Mouse (Mus musculus) liver, embryonic 13.5 days (tissue): Measurements from ENCODE around the gene Ifi47. TPM values are rescaled to one million over a fixed set of nuclear protein-coding genes. Genes with fewer than 3 reads are reported as not detected.
A peak's percentile ranks its signal among the peaks of the same experiment; 100 is the strongest.

Experiments
- ATAC-seq: fragments of 200-750 bp; cut with Nextera tagmentation; 2 replicates; pipeline ENCODE4 v1.8.0; 2017; ENCODE audit warnings: low read depth, mild to moderate bottlenecking, moderate number of reproducible peaks, moderate library complexity
- DNase-seq: peaks from one replicate; pipeline ENCODE4 v3.0.0; 2022
- H3K27ac ChIP-seq: fragments of 300-500 bp; sonication (generic); 2 replicates; pipeline ENCODE4 v1.5.1; 2015; ENCODE audit warnings: moderate library complexity, mild to moderate bottlenecking, inconsistent platforms
- H3K27me3 ChIP-seq: fragments of 300-500 bp; sonication (generic); 2 replicates; pipeline ENCODE4 v1.6.1; 2015; ENCODE audit warnings: mild to moderate bottlenecking, inconsistent platforms
- H3K36me3 ChIP-seq: fragments of 300-500 bp; sonication (generic); 2 replicates; pipeline ENCODE4 v1.6.1; 2015; ENCODE audit warnings: mild to moderate bottlenecking, inconsistent platforms
- H3K4me1 ChIP-seq: fragments of 300-500 bp; sonication (generic); replicated peaks from 2 replicates; pipeline ENCODE4 v1.6.1; 2015; ENCODE audit warnings: inconsistent platforms
- H3K4me2 ChIP-seq: fragments of 300-500 bp; sonication (generic); 2 replicates; pipeline ENCODE4 v1.6.1; 2015; ENCODE audit warnings: inconsistent platforms, mild to moderate bottlenecking, moderate library complexity
- H3K4me3 ChIP-seq: fragments of 300-500 bp; sonication (generic); replicated peaks from 2 replicates; pipeline ENCODE4 v1.5.1; 2015; ENCODE audit warnings: mild to moderate bottlenecking, inconsistent platforms
- H3K9ac ChIP-seq: fragments of 300-500 bp; sonication (generic); 2 replicates; pipeline ENCODE4 v1.6.1; 2015; ENCODE audit warnings: mild to moderate bottlenecking, inconsistent platforms
- H3K9me3 ChIP-seq: fragments of 300-500 bp; sonication (generic); replicated peaks from 2 replicates; pipeline ENCODE4 v1.6.1; 2016; ENCODE audit warnings: inconsistent platforms
- WGBS: fragments of 180-500 bp; shearing (Covaris S2); methylation state at CpG from one replicate; pipeline ENCODE4 v1.1.7; 2015; ENCODE audit not compliant: insufficient replicate concordance; 5-methylcytosine and 5-hydroxymethylcytosine counted together
- polyA plus RNA-seq: library from polyadenylated mRNA; unstranded; fragments of >200 nt; fragmentation: Nextera tagmentation; extraction: Ambion mirVana; gene quantifications from 2 replicates; pipeline ENCODE4 v1.2.1, GENCODE M21; 2015

Gene Ifi47
- polyA plus RNA-seq, 1 experiment from 2014 or later, result 7.3 TPM

GRCm38 (mm10) chr11:49090551-49090950 is 14.2 kb downstream of the Ifi47 start:
- Histone ChIP-seq H3K4me2 (no peak overlapping the region), H3K4me1 (peaks cover 75% of the 10 kb centered on the region), H3K27ac (peak overlapping the region; percentile 81), H3K9me3 (no peaks in the 10 kb centered on the region), H3K9ac (no peak overlapping the region), H3K36me3 (no peaks in the 10 kb centered on the region), H3K27me3 (no peaks in the 10 kb centered on the region), H3K4me3 (no peak overlapping the region)
- 83% methylated on average over 5 of the region's 5 CpGs for WGBS
- ATAC-seq, result no peak
- DNase-seq, result no peak

- Histone ChIP-seq H3K27me3 (no peaks in the 10 kb centered on the region), H3K9ac (no peak overlapping the region), H3K9me3 (no peaks in the 10 kb centered on the region), H3K36me3 (no peaks in the 10 kb centered on the region), H3K4me3 (no peak overlapping the region), H3K4me2 (no peak overlapping the region), H3K27ac (peak overlapping the region; percentile 81), H3K4me1 (peaks cover 68% of the 10 kb centered on the region)
- DNase-seq (no peak), ATAC-seq (no peak)
- 46% methylated on average over 4 of the region's 4 CpGs for WGBS
Observed at GRCm38 (mm10) chr11:49091171-49091570, 14.8 kb downstream of the Ifi47 start.

- no peak overlapping the region for H3K4me2 ChIP-seq
- peak overlapping the region; percentile 26; the same call in 1 of the 2 replicates for H3K9ac ChIP-seq
- H3K9me3 ChIP-seq, result no peaks in the 10 kb centered on the region
- H3K4me3 ChIP-seq, result no peak overlapping the region
- DNase-seq (no peak), ATAC-seq (no peak)
- WGBS, result 95% methylated on average over 1 of the region's 1 CpGs
- peak overlapping the region; percentile 68 for H3K27ac ChIP-seq
- no peaks in the 10 kb centered on the region for H3K27me3 ChIP-seq
- no peaks in the 10 kb centered on the region for H3K36me3 ChIP-seq
- H3K4me1 ChIP-seq, result peaks cover 59% of the 10 kb centered on the region
Observed at GRCm38 (mm10) chr11:49092053-49092586, 15.7 kb downstream of the Ifi47 start.

- no peak overlapping the region for H3K4me2 ChIP-seq
- H3K4me1 ChIP-seq, result peaks cover 54% of the 10 kb centered on the region
- no peak overlapping the region for H3K9ac ChIP-seq
- H3K27ac ChIP-seq, result peak overlapping the region; percentile 68
- ATAC-seq, result no peak
- no peaks in the 10 kb centered on the region for H3K36me3 ChIP-seq
- no peak for DNase-seq
- no peaks in the 10 kb centered on the region for H3K27me3 ChIP-seq
- no peaks in the 10 kb centered on the region for H3K9me3 ChIP-seq
- WGBS, result 74% methylated on average over 2 of the region's 2 CpGs
- H3K4me3 ChIP-seq, result no peak overlapping the region
Observed at GRCm38 (mm10) chr11:49092786-49093185, 16.4 kb downstream of the Ifi47 start.

- DNase-seq (no peak), ATAC-seq (no peak)
- Histone ChIP-seq H3K4me3 (no peak overlapping the region), H3K9ac (no peak overlapping the region), H3K27me3 (no peaks in the 10 kb centered on the region), H3K9me3 (no peaks in the 10 kb centered on the region), H3K4me1 (peaks cover 42% of the 10 kb centered on the region), H3K36me3 (no peaks in the 10 kb centered on the region), H3K4me2 (no peak overlapping the region), H3K27ac (no peak overlapping the region)
- 76% methylated on average over 6 of the region's 6 CpGs for WGBS
Observed at GRCm38 (mm10) chr11:49093861-49094660, 17.7 kb downstream of the Ifi47 start.

- no peaks in the 10 kb centered on the region for H3K36me3 ChIP-seq
- H3K4me2 ChIP-seq, result no peak overlapping the region
- ATAC-seq (no peak), DNase-seq (no peak)
- H3K27ac ChIP-seq, result no peak overlapping the region
- H3K9ac ChIP-seq, result no peak overlapping the region
- H3K27me3 ChIP-seq, result no peaks in the 10 kb centered on the region
- 83% methylated on average over 4 of the region's 4 CpGs for WGBS
- H3K4me3 ChIP-seq, result no peak overlapping the region
- H3K4me1 ChIP-seq, result peaks cover 32% of the 10 kb centered on the region
- H3K9me3 ChIP-seq, result no peaks in the 10 kb centered on the region
Observed at GRCm38 (mm10) chr11:49095367-49095766, 19.0 kb downstream of the Ifi47 start.

- ATAC-seq, result no peak
- Histone ChIP-seq H3K4me2 (no peak overlapping the region), H3K4me3 (no peak overlapping the region), H3K9ac (no peak overlapping the region), H3K9me3 (no peaks in the 10 kb centered on the region), H3K4me1 (peaks cover 40% of the 10 kb centered on the region), H3K36me3 (no peaks in the 10 kb centered on the region), H3K27me3 (no peaks in the 10 kb centered on the region), H3K27ac (no peak overlapping the region)
- WGBS, result 69% methylated on average over 3 of the region's 3 CpGs
- no peak for DNase-seq
Observed at GRCm38 (mm10) chr11:49100409-49100808, 24.0 kb downstream of the Ifi47 start.

GRCm38 (mm10) chr11:49101500-49101899 is 25.1 kb downstream of the Ifi47 start:
- Histone ChIP-seq H3K9ac (no peak overlapping the region), H3K36me3 (no peaks in the 10 kb centered on the region), H3K4me2 (no peak overlapping the region), H3K27ac (peak overlapping the region; percentile 19; the same call in 1 of the 2 replicates), H3K9me3 (no peaks in the 10 kb centered on the region), H3K4me3 (no peak overlapping the region), H3K27me3 (no peaks in the 10 kb centered on the region), H3K4me1 (peaks cover 40% of the 10 kb centered on the region)
- peak; percentile 19; the same call in 1 of the 2 replicates for ATAC-seq
- WGBS, result 49% methylated on average over 5 of the region's 5 CpGs
- DNase-seq, result no peak

GRCm38 (mm10) chr11:49103047-49103693 is 26.8 kb downstream of the Ifi47 start:
- peaks cover 40% of the 10 kb centered on the region for H3K4me1 ChIP-seq
- no peaks in the 10 kb centered on the region for H3K27me3 ChIP-seq
- no peak overlapping the region for H3K27ac ChIP-seq
- H3K9ac ChIP-seq, result peak overlapping the region; percentile 11; the same call in 1 of the 2 replicates
- DNase-seq (peak; percentile 67), ATAC-seq (peak; percentile 52; the same call in 1 of the 2 replicates)
- H3K9me3 ChIP-seq, result no peaks in the 10 kb centered on the region
- 19% methylated on average over 8 of the region's 8 CpGs for WGBS
- H3K4me2 ChIP-seq, result no peak overlapping the region
- H3K4me3 ChIP-seq, result no peak overlapping the region
- no peaks in the 10 kb centered on the region for H3K36me3 ChIP-seq

- H3K36me3 ChIP-seq, result no peaks in the 10 kb centered on the region
- no peaks in the 10 kb centered on the region for H3K27me3 ChIP-seq
- H3K4me3 ChIP-seq, result no peak overlapping the region
- H3K4me2 ChIP-seq, result no peak overlapping the region
- WGBS, result 63% methylated on average over 1 of the region's 1 CpGs
- H3K4me1 ChIP-seq, result peaks cover 34% of the 10 kb centered on the region
- DNase-seq (no peak), ATAC-seq (no peak)
- H3K9ac ChIP-seq, result no peak overlapping the region
- H3K9me3 ChIP-seq, result no peaks in the 10 kb centered on the region
- H3K27ac ChIP-seq, result no peak overlapping the region
Observed at GRCm38 (mm10) chr11:49105752-49106151, 29.4 kb downstream of the Ifi47 start.

GRCm38 (mm10) chr11:49107650-49108537 is 31.5 kb downstream of the Ifi47 start:
- H3K9ac ChIP-seq, result no peak overlapping the region
- no peaks in the 10 kb centered on the region for H3K9me3 ChIP-seq
- H3K27ac ChIP-seq, result no peak overlapping the region
- no peak for DNase-seq
- H3K4me1 ChIP-seq, result peaks cover 14% of the 10 kb centered on the region; the same call in 1 of the 2 replicates
- no peaks in the 10 kb centered on the region for H3K27me3 ChIP-seq
- no peaks in the 10 kb centered on the region for H3K36me3 ChIP-seq
- no peak overlapping the region for H3K4me3 ChIP-seq
- WGBS, result 69% methylated on average over 10 of the region's 10 CpGs
- no peak overlapping the region for H3K4me2 ChIP-seq
- ATAC-seq, result no peak
